Mouse (Mus musculus): ENCODE measurements around the gene Grik4. TPM values are rescaled to one million over a fixed set of nuclear protein-coding genes. Genes with fewer than 3 reads are reported as not detected.

Gene Grik4
- polyA plus RNA-seq, 1 experiment: 0.17 TPM

DNA sequence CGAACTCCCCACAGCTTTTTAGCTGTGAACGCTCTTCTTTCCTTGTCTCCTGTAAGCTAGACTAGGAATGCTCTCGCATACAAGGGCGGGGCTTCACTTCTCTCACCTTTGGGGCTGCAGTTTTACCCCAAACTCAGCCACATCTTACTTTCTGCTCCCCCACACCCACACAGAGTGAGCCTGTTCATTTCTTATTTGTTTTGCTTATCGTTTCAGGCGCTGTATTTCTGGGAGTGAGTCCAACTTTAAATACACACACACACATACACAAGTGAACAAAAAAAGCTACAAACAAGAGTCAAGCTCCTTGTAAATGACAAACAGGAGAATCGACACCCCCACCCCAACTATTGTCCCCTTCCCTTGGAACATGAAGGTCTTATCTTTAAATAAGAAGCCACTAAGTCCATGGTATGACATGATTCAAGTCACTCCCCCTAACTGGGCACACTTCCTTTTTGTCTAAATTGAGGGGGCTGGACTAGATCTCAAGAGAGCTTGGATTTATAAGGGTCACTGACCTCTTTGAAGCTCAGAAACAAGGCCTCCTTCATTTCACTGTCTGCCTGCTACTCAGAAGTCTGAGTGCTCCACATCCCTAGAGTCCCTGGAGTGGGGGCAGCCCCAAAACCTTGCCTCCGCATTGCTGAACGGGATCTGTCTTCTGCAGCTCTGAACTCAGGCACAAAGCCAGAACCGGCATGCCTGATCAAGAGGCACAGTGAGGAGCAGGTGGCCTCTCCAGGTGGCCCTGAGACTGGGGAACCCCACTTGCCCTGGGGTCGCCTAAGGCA lies 79.1 kb downstream of the Grik4 start:
- Histone ChIP-seq H3K9me3 (no peaks in the 10 kb centered on the region), H3K27me3 (replicated peaks) (peaks cover 16% of the 10 kb centered on the region), H3K4me1 (no peaks in the 10 kb centered on the region; the same call in 1 of the 2 replicates), H3K36me3 (replicated peaks; ENCODE audit: low read length) (no peaks in the 10 kb centered on the region), H3K4me3 (replicated peaks) (no peak overlapping the region)
- TF ChIP-seq GATA1 (IDR thresholded peaks at IDR 0.05; ENCODE audit: borderline replicate concordance, low read length) (no peak), FLI1 (IDR thresholded peaks at IDR 0.05; ENCODE audit: low read length) (no peak)

DNA sequence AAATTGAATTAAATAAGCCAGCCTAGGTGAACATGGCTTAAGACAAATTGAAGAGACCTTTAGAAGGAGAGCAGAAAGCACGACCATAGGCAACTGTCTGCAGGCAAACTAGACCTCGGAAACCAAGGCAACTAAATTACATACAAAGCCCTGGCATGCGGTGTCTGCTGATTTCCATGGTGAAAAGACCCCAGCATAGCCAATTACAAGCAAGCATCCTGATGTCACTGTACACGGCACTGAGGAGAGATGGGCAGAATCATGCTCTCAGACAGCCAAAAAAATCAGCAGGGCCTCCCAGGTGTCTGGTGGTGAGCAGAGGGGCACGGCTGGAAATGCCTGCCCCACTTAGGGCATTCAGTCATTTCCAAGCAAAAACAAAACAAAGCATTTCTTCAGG lies 80.9 kb downstream of the Grik4 start:
- TF ChIP-seq FLI1 (IDR thresholded peaks at IDR 0.05; ENCODE audit: low read length): no peak
- no peak for TF ChIP-seq GATA1 (IDR thresholded peaks at IDR 0.05; ENCODE audit: borderline replicate concordance, low read length)
- H3K36me3 ChIP-seq (replicated peaks; ENCODE audit: low read length): no peaks in the 10 kb centered on the region
- H3K9me3 ChIP-seq: no peaks in the 10 kb centered on the region
- H3K4me3 ChIP-seq (replicated peaks): no peak overlapping the region
- peaks cover 12% of the 10 kb centered on the region for H3K27me3 ChIP-seq (replicated peaks)
- H3K4me1 ChIP-seq: no peaks in the 10 kb centered on the region; the same call in 1 of the 2 replicates

DNA sequence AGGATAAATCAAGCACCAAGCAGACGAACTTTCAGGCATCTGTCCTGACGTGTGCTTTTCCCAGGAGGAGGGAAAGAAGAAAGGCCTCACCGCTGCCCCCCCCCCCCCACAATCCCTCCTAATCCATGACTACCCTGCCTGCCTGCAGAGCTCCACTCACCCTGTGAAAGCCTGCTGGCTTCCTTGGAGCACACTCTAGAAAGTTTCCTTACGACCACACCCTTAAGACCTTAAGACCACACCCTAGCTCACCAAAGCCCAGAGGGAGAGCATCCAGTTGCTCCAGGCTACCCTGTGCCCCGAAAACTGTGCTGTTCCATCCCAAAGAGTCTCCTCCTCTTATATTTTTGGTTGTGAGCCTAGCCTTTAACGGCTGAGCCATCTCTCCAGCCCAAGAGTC lies 82.6 kb downstream of the Grik4 start:
- Histone ChIP-seq H3K4me1 (no peaks in the 10 kb centered on the region; the same call in 1 of the 2 replicates), H3K27me3 (replicated peaks) (peaks cover 15% of the 10 kb centered on the region), H3K4me3 (replicated peaks) (no peak overlapping the region), H3K9me3 (no peaks in the 10 kb centered on the region), H3K36me3 (replicated peaks; ENCODE audit: low read length) (no peaks in the 10 kb centered on the region)
- TF ChIP-seq FLI1 (IDR thresholded peaks at IDR 0.05; ENCODE audit: low read length) (no peak), GATA1 (IDR thresholded peaks at IDR 0.05; ENCODE audit: borderline replicate concordance, low read length) (no peak)

DNA sequence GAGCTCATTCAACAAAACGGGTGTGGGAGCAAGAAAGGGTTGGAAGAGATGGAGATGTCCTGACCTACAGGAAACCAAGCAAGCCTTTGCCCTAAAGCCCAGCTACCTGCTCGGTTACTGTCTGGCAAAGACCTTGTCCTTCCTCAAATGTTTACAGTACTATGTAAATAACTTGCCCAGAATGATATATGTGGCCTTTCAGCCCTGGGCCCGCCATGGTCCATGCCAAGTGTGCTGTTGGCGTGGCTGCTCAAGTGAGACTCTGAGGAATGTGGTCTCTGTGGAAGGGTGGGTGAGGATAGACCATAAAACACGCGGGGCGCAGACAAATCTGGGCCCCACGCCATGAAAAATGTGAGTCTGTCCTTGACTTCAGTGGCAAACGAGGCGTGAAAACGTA lies 83.1 kb downstream of the Grik4 start:
- H3K9me3 ChIP-seq: no peaks in the 10 kb centered on the region
- H3K36me3 ChIP-seq (replicated peaks; ENCODE audit: low read length): no peaks in the 10 kb centered on the region
- H3K27me3 ChIP-seq (replicated peaks): peaks cover 15% of the 10 kb centered on the region
- no peaks in the 10 kb centered on the region; the same call in 1 of the 2 replicates for H3K4me1 ChIP-seq
- TF ChIP-seq GATA1 (IDR thresholded peaks at IDR 0.05; ENCODE audit: borderline replicate concordance, low read length) (no peak), FLI1 (IDR thresholded peaks at IDR 0.05; ENCODE audit: low read length) (no peak)
- H3K4me3 ChIP-seq (replicated peaks): no peak overlapping the region

DNA sequence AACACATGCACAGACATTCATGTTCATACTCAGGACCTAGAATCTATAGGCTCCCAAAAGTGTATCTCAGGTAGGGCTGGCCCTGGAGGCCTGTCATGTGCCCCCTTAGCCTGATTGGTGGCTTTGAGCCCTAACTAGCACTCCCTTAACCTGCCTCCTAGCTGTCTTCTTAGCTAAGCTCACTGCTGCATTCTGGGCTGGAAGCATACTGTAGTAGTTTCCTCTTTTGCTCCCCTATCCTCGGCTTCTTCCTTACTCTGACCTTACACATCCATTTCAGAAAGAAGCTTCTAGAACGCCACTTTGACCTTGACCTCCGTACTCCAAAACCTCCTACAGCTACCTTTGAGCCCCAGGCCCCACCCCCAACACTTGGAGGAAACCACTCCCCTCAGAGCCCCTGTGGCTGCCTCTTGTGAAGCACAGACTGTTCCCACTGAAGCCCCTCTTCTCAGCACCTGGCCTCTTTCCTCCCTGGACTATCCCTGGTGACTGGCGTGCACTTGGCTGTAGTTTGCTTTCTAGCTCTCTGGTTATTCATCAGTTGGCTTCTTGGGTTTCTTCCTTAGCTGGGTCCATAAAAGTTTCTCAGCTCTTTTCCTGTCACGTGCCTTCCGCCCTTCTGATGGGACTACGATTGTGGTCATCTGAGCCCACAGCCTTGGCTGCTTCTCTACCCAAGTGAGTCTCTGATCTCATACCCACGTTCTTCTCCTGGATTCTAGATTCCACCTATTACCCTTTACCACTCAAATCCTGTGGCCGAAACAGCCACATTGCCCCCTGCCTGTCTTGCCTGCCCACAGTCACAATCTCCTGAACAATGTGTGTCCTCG lies 84.1 kb downstream of the Grik4 start:
- peaks cover 7% of the 10 kb centered on the region; the same call in 1 of the 2 replicates for H3K9me3 ChIP-seq
- no peaks in the 10 kb centered on the region; the same call in 1 of the 2 replicates for H3K4me1 ChIP-seq
- H3K36me3 ChIP-seq (replicated peaks; ENCODE audit: low read length): no peaks in the 10 kb centered on the region
- H3K27me3 ChIP-seq (replicated peaks): peaks cover 13% of the 10 kb centered on the region
- H3K4me3 ChIP-seq (replicated peaks): no peak overlapping the region
- TF ChIP-seq FLI1 (IDR thresholded peaks at IDR 0.05; ENCODE audit: low read length) (no peak), GATA1 (IDR thresholded peaks at IDR 0.05; ENCODE audit: borderline replicate concordance, low read length) (no peak)

DNA sequence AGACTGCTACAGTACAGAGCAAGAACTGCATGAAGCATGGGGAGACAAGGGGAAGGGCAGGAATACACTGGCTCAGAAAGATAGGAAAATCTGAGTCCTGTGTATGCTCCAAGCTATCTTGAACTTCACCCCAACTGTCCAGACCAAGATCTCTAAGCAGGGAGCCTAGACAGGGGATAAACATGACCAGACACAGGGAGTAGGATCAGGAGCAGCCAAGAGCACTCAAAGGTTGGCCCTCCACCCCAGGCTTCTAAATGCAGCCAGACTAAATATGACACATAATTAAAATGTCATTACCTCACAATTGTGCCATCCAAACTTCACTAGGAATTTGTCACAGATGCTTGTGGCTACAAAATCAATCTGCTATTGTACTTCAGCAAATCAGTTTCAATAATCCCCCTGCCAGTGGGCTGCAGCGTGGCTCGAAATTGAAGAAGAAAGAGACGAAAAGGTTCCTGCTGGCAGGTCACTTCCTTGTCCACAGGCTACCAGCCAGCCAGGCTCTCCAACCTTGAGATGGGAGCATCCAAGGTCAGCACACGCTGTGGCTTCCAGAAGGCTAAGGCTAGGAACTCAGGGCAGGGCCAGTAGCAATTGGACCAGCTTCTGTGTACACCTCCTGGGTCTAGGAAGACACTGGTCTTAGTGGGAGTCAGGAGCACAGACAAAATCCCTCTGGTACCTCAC lies 85.1 kb downstream of the Grik4 start:
- Histone ChIP-seq H3K27me3 (replicated peaks) (peaks cover 14% of the 10 kb centered on the region), H3K4me3 (replicated peaks) (no peak overlapping the region), H3K4me1 (no peaks in the 10 kb centered on the region; the same call in 1 of the 2 replicates), H3K9me3 (peaks cover 7% of the 10 kb centered on the region; the same call in 1 of the 2 replicates), H3K36me3 (replicated peaks; ENCODE audit: low read length) (no peaks in the 10 kb centered on the region)
- TF ChIP-seq FLI1 (IDR thresholded peaks at IDR 0.05; ENCODE audit: low read length): no peak
- no peak for TF ChIP-seq GATA1 (IDR thresholded peaks at IDR 0.05; ENCODE audit: borderline replicate concordance, low read length)

DNA sequence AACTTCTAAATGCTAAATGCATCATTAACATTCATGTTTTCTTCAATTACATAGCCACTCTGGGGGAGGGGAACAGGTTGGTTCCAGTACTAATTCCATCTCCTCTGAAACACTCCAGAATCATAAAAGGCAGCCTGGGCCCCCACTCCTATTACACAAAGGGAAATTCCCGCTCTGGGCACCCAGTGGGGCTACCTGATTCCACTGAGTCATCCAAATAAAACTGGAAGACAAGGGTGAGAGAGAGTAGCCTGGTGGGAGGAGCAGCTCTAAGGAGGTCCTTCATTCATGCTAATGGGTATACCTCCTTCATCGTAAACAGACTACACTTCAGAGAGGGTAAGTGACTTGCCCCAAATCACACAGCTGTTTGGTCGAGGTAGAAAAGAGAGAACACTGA lies 85.7 kb downstream of the Grik4 start:
- Histone ChIP-seq H3K4me1 (no peaks in the 10 kb centered on the region; the same call in 1 of the 2 replicates), H3K27me3 (replicated peaks) (peaks cover 18% of the 10 kb centered on the region), H3K36me3 (replicated peaks; ENCODE audit: low read length) (no peaks in the 10 kb centered on the region), H3K4me3 (replicated peaks) (no peak overlapping the region), H3K9me3 (peaks cover 7% of the 10 kb centered on the region; the same call in 1 of the 2 replicates)
- TF ChIP-seq GATA1 (IDR thresholded peaks at IDR 0.05; ENCODE audit: borderline replicate concordance, low read length) (no peak), FLI1 (IDR thresholded peaks at IDR 0.05; ENCODE audit: low read length) (no peak)

DNA sequence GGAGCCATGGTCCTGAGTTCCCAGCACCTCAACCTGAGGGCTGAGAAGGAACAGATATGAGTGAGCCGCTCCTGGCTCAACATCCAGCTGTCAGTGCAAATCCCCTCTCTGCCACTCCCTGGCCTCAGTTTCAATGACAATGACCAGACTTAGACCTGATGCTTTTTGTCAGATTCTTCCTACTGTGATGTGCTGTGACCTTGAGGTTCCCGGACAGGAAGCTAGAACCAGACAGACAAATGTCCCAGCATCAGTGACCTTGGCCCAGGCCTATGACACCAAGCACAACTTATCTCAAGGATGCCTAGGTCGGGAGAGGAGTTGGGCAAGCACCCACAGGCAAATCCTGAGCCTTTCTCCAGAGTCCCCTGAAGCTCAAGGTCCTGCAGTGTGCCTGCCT lies 86.5 kb downstream of the Grik4 start:
- no peaks in the 10 kb centered on the region for H3K36me3 ChIP-seq (replicated peaks; ENCODE audit: low read length)
- no peak overlapping the region for H3K4me3 ChIP-seq (replicated peaks)
- H3K4me1 ChIP-seq: no peaks in the 10 kb centered on the region; the same call in 1 of the 2 replicates
- H3K9me3 ChIP-seq: peaks cover 7% of the 10 kb centered on the region; the same call in 1 of the 2 replicates
- TF ChIP-seq FLI1 (IDR thresholded peaks at IDR 0.05; ENCODE audit: low read length) (no peak), GATA1 (IDR thresholded peaks at IDR 0.05; ENCODE audit: borderline replicate concordance, low read length) (no peak)
- H3K27me3 ChIP-seq (replicated peaks): peaks cover 20% of the 10 kb centered on the region

DNA sequence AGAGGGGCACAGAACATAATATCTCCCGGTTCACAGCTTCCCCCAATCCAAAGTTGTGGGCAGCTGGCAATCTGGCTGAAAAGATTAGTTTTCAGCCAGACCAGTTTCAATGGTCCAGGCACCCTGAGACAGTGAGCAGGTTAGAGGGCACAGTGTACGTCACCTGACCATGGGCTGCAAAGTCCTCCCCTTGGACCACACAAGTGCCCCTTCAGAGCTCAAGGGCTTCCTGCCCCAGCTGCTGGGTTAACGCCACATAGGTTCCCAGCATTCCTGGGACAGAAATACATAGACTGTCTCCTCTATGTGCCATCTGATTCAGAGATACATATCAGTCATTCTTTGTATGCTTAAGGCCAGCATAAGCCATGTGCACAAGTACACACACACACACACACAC lies 91.2 kb downstream of the Grik4 start:
- no peaks in the 10 kb centered on the region for H3K4me1 ChIP-seq
- no peak overlapping the region for H3K4me3 ChIP-seq (replicated peaks)
- H3K36me3 ChIP-seq (replicated peaks; ENCODE audit: low read length): no peaks in the 10 kb centered on the region
- TF ChIP-seq GATA1 (IDR thresholded peaks at IDR 0.05; ENCODE audit: borderline replicate concordance, low read length) (no peak), FLI1 (IDR thresholded peaks at IDR 0.05; ENCODE audit: low read length) (no peak)
- H3K27me3 ChIP-seq (replicated peaks): peaks cover 20% of the 10 kb centered on the region
- H3K9me3 ChIP-seq: peaks cover 7% of the 10 kb centered on the region; the same call in 1 of the 2 replicates
